In genomic region chr11:81374841-81375240, GRCm38 (mm10) we compare ENCODE assay signal across 9 mouse cellular contexts.
DNase-seq lines count a peak whose midpoint lies in the region; ATAC-seq lines count a peak whose summit lies in the region.
"Had no signal": no experiment of that assay in that cellular context is flagged by ENCODE, and none has a peak within 500 bp of the region (broad histone marks: within the 10 kb centered on the region; RNA-seq: fewer than 3 reads in every experiment).

No protein-coding gene starts in this region.

- H3K9ac ChIP-seq in embryonic facial prominence, embryonic 14.5 days (ENCODE audit: low read depth, low read length): no peak overlapping the region

- peaks cover 3% of the 10 kb centered on the region; the same call in 1 of the 2 replicates for H3K4me1 ChIP-seq in embryonic facial prominence, embryonic 14.5 days (ENCODE audit: control insufficient read depth, insufficient read depth, low read length)

- no peaks in the 10 kb centered on the region for H3K36me3 ChIP-seq in embryonic facial prominence, embryonic 14.5 days (ENCODE audit: control insufficient read depth, insufficient read depth, low read length)

- no peak overlapping the region for H3K4me3 ChIP-seq in embryonic facial prominence, embryonic 14.5 days (ENCODE audit: low read depth, low read length)

- ATAC-seq in embryonic facial prominence, embryonic 14.5 days (ENCODE audit: low read depth): no peak

- no peaks in the 10 kb centered on the region for H3K9me3 ChIP-seq in embryonic facial prominence, embryonic 14.5 days (ENCODE audit: control insufficient read depth, low read length)

- H3K27me3 ChIP-seq in embryonic facial prominence, embryonic 14.5 days (replicated peaks; ENCODE audit: control insufficient read depth, insufficient read depth, low read length): no peaks in the 10 kb centered on the region

- DNase-seq in heart, adult 18-20 months: peak; percentile 29 to 75
- no peak for DNase-seq in heart, postnatal 25 days (ENCODE audit: low spot score)
- DNase-seq in B cell, adult 2 months: peak; percentile 19 to 22
- DNase-seq in brain, adult 2 months (ENCODE audit: low read depth, low spot score): peak; percentile 85
- peak; percentile 27 for DNase-seq in embryonic facial prominence, embryonic 14.5 days (ENCODE audit: low spot score)
- DNase-seq in layer of hippocampus, adult 9-10 months (ENCODE audit: low spot score): peak; percentile 44
- DNase-seq in lung, postnatal 25 days (ENCODE audit: low spot score): peak; percentile 36
- DNase-seq in thymus, postnatal 0 days (ENCODE audit: low spot score): peak; percentile 26

- no peak overlapping the region for H3K4me2 ChIP-seq in embryonic facial prominence, embryonic 14.5 days (ENCODE audit: low read depth, low read length)

- intact Hi-C loops in heart, postnatal 25 days (cut with DNase I): loop anchor here (5.0 kb wide), 1 partner anchor 237 kb away; no protein-coding TSS in a partner anchor

- H3K27ac ChIP-seq in embryonic facial prominence, embryonic 14.5 days (replicated peaks; ENCODE audit: low read depth, low read length): no peak overlapping the region
- H3K27ac ChIP-seq: macrophage had no signal
